Mouse (Mus musculus): Measurements from ENCODE around the gene Gpr37l1. TPM values are rescaled to one million over a fixed set of nuclear protein-coding genes. Genes with fewer than 3 reads are reported as not detected.
A peak's percentile ranks its signal among the peaks of the same experiment; 100 is the strongest.
"Not testable (repeated sequence)": the region's sequence is repeated elsewhere in the genome, so short reads cannot be mapped to it uniquely, and the experiment has no call there.

Gene Gpr37l1
- polyA plus RNA-seq, 1 experiment from 2014 or later: 0.73 TPM

DNA sequence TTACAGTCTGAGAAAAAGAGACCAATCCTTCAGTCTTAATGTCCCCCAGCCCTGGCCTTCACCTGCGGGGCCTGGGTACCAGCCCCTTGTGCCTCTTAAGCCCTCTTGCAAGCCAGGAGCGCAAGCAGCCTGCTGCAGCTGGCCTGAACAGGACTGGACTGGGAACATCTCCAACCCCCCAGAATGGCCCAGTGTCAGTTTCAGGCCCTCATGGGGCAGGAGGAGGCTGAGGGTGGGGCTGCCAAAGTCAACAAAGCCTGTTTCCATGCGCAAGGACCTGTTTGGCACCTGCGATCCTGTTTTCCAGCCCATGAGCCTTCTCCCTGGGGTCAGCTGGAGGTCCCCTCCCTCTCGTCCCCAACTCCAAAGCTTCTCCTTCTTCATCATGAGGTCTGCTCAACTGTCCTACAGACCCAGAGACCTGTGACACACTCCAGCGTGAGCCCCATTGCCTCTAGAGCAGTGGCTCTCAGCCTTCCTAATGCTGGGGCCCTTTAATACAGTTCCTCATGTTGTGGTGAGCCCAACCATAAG, 28.5 kb upstream of the Gpr37l1 start:
- no peak overlapping the region for H3K4me3 ChIP-seq (replicated peaks)
- no peak overlapping the region for H3K27ac ChIP-seq
- H3K4me1 ChIP-seq (replicated peaks): peaks cover 4% of the 10 kb centered on the region; the same call in 1 of the 2 replicates
- no peak overlapping the region for H3K4me2 ChIP-seq (replicated peaks)
- H3K9me3 ChIP-seq: no peaks in the 10 kb centered on the region
- 67% methylated on average over 6 of the region's 6 CpGs for WGBS
- no peak for ATAC-seq
- H3K9ac ChIP-seq: no peak overlapping the region
- H3K27me3 ChIP-seq (replicated peaks): no peaks in the 10 kb centered on the region
- H3K36me3 ChIP-seq: no peaks in the 10 kb centered on the region

DNA sequence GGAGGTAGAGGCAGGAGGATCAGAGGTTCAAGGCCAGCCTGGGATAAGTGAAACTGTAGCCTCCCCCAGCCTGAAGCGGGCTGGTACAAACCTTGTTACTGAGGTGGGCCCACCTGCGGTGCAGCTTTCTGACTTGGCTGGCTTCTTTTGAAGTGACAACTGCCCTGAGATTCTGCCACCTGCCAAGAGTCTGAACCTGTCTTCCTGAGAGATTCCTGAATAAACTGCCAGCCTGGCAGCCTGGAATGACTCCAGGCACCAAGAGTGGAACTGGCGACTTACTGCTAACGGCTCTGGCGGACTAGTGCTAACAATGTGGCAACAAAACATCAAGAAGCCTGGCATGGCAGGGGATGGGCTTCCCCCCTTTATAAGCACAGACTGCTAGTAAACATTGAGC, 26.9 kb upstream of the Gpr37l1 start:
- 81% methylated on average over 5 of the region's 5 CpGs for WGBS
- not testable (repeated sequence) for H3K27me3 ChIP-seq (replicated peaks); H3K9ac ChIP-seq; H3K27ac ChIP-seq; H3K4me2 ChIP-seq (replicated peaks); H3K9me3 ChIP-seq; H3K4me3 ChIP-seq (replicated peaks); H3K4me1 ChIP-seq (replicated peaks); H3K36me3 ChIP-seq; ATAC-seq

DNA sequence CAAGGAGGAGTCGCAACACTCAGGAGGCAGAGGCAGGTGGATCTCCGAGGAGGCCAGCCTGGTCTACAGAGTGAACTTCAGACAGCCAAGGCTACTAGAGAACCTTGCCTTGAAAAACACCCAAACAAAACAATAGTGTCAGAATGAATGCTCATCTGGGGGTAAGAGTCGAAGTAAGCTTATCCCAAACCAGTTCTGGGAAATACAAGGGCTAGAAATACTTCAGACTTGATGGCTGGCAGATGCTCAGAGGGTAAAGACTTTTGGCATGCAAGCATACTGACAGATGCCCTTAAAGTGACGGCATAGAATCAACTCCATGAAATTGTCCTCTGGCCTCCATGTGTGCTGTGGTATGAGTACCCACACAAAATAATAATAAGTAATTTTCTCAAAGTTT, 21.7 kb upstream of the Gpr37l1 start:
- 86% methylated on average over 4 of the region's 4 CpGs for WGBS
- Histone ChIP-seq H3K4me2 (replicated peaks) (no peak overlapping the region), H3K4me1 (replicated peaks) (no peaks in the 10 kb centered on the region), H3K27me3 (replicated peaks) (0 out of 2 replicates have a peak, but pooled peaks cover 2% of the 10 kb centered on the region), H3K4me3 (replicated peaks) (no peak overlapping the region), H3K27ac (no peak overlapping the region), H3K36me3 (no peaks in the 10 kb centered on the region), H3K9me3 (no peaks in the 10 kb centered on the region), H3K9ac (no peak overlapping the region)
- ATAC-seq: no peak

DNA sequence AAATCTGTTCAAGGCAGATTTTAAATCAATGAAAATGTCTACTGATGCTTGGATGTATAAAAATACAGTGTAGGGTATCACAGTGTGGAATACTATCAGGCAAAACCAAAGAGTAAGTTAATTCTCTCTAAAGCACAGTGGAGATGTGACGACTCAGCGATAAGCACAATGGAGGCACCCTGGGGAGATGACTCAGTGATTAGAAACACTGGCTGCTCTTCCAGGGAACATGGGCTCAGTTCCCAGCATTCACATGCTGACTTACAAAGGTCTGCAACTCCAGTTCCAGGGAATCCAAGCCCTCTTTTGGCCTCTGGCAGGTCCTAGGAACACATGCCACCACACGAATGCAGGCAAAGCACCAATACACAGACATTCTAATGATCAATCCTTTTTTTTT, 20.7 kb upstream of the Gpr37l1 start:
- 0 out of 2 replicates have a peak, but pooled peaks cover 2% of the 10 kb centered on the region for H3K27me3 ChIP-seq (replicated peaks)
- ATAC-seq: no peak
- no peaks in the 10 kb centered on the region for H3K36me3 ChIP-seq
- H3K4me3 ChIP-seq (replicated peaks): no peak overlapping the region
- H3K9ac ChIP-seq: no peak overlapping the region
- H3K4me2 ChIP-seq (replicated peaks): no peak overlapping the region
- H3K9me3 ChIP-seq: no peaks in the 10 kb centered on the region
- WGBS: 50% methylated on average over 3 of the region's 3 CpGs
- H3K27ac ChIP-seq: no peak overlapping the region
- H3K4me1 ChIP-seq (replicated peaks): peaks cover 2% of the 10 kb centered on the region

DNA sequence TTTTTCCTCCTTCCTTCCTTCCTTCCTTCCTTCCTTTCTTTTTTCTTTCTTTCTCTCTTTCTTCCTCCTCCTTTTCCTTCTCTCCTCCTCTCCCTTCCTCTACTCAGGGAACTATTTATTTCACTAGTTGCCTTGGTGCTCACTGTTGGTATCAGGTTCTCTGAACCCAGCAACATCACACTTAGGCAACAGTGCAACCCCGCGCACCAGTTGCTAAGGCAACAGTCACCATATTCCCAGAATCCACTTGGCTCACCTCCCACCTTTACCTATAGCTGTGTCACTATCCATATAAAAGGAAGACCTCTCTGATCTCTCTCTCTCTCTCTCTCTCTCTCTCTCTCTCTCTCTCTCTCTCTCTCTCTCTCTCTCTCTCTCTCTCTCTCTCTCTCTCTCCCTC, 19.5 kb upstream of the Gpr37l1 start:
- H3K27ac ChIP-seq; H3K4me2 ChIP-seq (replicated peaks); H3K9ac ChIP-seq; H3K36me3 ChIP-seq; H3K4me3 ChIP-seq (replicated peaks); H3K9me3 ChIP-seq; ATAC-seq; H3K27me3 ChIP-seq (replicated peaks): not testable (repeated sequence)
- H3K4me1 ChIP-seq (replicated peaks): peaks cover 12% of the 10 kb centered on the region
- 47% methylated on average over 2 of the region's 2 CpGs for WGBS

DNA sequence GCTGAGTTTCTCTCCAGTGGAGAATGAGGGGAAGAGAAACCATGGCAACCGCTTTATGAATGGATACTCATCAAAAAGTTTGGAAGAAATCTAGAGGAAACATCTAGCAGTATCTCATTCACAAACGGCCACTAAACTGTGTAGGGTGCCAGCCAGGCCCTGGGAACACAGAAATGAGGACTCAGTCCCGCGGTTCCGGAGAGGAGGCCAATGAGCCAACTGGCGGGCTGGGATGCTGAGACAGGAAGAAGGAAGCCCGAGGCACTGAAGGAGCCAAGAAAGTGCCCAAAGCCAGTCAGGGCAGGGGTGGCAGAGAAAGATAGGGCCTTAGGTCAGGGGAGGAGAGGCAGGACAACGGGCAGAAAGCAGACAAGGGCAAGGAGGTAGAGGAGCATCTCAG, 18.9 kb upstream of the Gpr37l1 start:
- ATAC-seq: no peak
- Histone ChIP-seq H3K36me3 (no peaks in the 10 kb centered on the region), H3K4me3 (replicated peaks) (no peak overlapping the region), H3K9ac (no peak overlapping the region), H3K9me3 (no peaks in the 10 kb centered on the region), H3K27ac (no peak overlapping the region), H3K4me1 (replicated peaks) (peaks cover 17% of the 10 kb centered on the region), H3K27me3 (replicated peaks) (0 out of 2 replicates have a peak, but pooled peaks cover 2% of the 10 kb centered on the region), H3K4me2 (replicated peaks) (no peak overlapping the region)
- WGBS: 52% methylated on average over 8 of the region's 8 CpGs

DNA sequence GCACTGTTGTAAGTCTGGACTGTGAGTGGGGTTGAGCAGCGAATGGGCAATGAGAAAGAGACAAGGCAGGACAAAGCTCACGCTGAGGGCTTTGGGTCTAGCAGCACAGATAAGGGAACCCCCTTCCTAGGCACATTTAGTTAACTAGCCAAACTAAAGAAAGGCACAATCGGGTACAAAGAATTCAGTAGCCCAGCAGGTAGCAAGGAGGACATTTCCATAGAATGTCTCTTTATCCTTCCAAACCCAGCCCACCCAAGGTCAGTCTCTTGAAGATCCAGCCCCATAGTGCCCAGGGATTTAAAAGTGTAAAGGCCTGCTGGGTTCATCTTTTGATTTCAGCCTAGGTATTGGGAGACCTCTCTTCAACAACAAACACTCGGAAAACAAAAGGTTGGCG, 18.5 kb upstream of the Gpr37l1 start:
- H3K27me3 ChIP-seq (replicated peaks): 0 out of 2 replicates have a peak, but pooled peaks cover 2% of the 10 kb centered on the region
- WGBS: 49% methylated on average over 5 of the region's 5 CpGs
- no peaks in the 10 kb centered on the region for H3K36me3 ChIP-seq
- no peak overlapping the region for H3K9ac ChIP-seq
- H3K4me2 ChIP-seq (replicated peaks): no peak overlapping the region
- ATAC-seq: no peak
- no peaks in the 10 kb centered on the region for H3K9me3 ChIP-seq
- no peak overlapping the region for H3K27ac ChIP-seq
- H3K4me3 ChIP-seq (replicated peaks): no peak overlapping the region
- H3K4me1 ChIP-seq (replicated peaks): peaks cover 21% of the 10 kb centered on the region

DNA sequence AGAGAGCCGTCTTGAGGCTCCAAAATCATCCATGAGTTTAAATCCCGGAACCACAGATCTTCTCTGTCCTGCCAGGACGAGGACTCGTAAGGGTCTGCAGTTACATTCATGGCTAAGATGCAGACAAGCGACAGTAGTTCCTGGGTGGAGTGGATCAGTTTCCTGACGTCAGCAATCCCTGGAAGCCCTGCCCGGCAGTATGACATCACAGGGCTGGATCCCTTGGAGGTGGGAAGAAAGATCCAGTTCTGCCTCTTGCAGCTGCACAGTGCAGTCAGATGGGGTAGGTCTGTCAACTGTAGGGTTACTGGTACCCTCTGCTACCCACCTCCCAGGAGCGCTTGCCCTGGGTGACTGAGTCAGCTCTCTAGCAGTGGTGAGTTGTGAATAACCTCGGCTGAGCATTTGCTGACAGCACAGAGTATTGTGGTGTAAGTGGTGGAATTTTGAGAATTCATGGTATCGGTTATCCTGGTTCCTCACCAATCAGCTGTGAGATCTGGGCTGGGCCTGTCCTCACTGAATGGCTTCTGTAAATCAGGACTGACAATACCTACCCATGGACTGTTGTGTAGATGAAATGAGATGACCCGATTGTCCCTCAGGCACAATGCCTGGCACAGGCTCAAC, 16.6 kb upstream of the Gpr37l1 start:
- Histone ChIP-seq H3K27me3 (replicated peaks) (0 out of 2 replicates have a peak, but pooled peaks cover 2% of the 10 kb centered on the region), H3K9me3 (no peaks in the 10 kb centered on the region), H3K4me3 (replicated peaks) (no peak overlapping the region), H3K36me3 (no peaks in the 10 kb centered on the region), H3K27ac (peak overlapping the region; percentile 82), H3K4me2 (replicated peaks) (peak overlapping the region; percentile 39; the same call in 1 of the 2 replicates), H3K4me1 (replicated peaks) (peaks cover 24% of the 10 kb centered on the region), H3K9ac (no peak overlapping the region)
- ATAC-seq: 0 out of 2 replicates have a peak, but pooled peaks have one; percentile 2
- WGBS: 59% methylated on average over 11 of the region's 11 CpGs

DNA sequence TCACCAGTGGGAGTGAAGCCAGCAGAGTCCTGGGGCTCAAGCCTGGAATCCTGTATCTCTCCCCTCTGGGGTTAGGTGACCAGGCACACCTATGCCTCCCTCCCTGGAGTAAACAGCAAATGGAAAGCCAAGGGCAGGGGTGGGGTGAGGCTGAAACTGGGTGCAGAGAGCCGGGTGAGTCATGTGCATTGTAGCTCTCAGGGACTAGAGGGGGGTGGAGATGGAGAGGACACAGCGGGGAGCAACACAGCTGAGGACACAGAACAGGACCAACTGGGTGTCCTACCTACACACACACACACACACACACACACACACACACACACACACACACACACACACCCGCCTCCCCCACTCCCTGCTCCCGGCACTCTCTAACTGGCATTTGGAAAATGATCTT, 16.0 kb upstream of the Gpr37l1 start:
- Histone ChIP-seq H3K4me2 (replicated peaks) (peak overlapping the region; percentile 39), H3K9ac (no peak overlapping the region)

DNA sequence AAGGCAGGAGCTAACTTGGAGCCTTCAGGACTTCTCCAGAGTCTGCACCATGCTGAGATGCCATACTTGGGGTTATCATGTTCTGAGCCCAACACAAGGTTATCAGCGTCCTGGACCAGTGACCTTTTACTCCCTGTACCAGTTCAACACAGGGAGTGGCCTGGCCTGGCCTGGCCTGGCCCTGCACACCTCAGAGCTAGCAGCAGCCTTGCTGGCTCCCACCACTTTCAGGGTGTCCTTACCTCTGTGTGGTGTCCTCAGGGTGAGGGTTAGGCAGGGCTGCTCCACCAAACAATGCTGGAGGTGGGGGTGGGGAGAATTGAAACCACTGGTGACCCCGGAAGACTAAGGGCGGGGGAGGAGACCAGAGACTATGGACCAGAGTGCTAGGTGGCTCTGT, 15.5 kb upstream of the Gpr37l1 start:
- ATAC-seq: peak; percentile 35

More for the DNA sequence above, 16.0 kb upstream of the Gpr37l1 start:
- peaks cover 24% of the 10 kb centered on the region for H3K4me1 ChIP-seq (replicated peaks)
- no peaks in the 10 kb centered on the region for H3K9me3 ChIP-seq
- no peak overlapping the region for H3K4me3 ChIP-seq (replicated peaks)
- H3K27ac ChIP-seq: peak overlapping the region; percentile 82
- 0 out of 2 replicates have a peak, but pooled peaks cover 2% of the 10 kb centered on the region for H3K27me3 ChIP-seq (replicated peaks)
- ATAC-seq: peak; percentile 78
- H3K36me3 ChIP-seq: no peaks in the 10 kb centered on the region
- 51% methylated on average over 4 of the region's 4 CpGs for WGBS

DNA sequence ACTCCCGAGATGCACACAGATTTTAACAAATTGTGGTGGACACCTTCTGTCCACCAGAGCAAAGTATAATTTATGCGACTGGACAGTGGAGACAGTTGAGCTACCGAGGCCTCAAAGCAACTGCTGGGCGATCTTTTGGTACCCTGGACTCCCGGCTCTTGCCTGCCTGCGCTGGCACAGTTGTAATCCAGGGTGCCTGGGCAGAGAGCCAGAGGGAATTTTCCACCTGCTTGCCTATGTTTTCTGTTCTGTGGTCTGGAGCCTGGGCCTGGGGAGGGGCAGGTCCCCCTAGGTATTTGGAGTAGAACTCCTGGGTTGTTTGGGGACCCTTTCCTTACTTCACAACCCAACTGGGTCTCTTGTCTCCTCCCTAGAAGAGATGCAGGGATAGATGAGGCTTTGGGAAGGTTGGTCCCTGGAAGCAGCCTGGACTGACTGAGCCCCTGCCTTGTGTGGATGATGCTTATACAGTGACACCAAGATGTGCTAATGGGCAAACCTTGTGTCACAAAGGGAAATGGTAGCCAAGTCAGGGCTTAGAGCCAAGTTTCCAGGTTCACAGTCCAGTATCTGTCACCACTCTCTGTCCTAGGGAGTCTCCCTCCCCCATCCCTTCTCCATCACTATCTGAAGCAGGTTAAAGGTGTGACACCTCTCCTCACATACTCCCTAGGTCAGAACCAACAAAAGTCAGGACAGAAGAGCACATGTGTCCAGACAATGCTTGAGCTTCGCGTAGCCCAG, 14.6 kb upstream of the Gpr37l1 start:
- Histone ChIP-seq H3K4me3 (replicated peaks) (no peak overlapping the region), H3K27me3 (replicated peaks) (0 out of 2 replicates have a peak, but pooled peaks cover 2% of the 10 kb centered on the region), H3K9me3 (no peaks in the 10 kb centered on the region), H3K4me2 (replicated peaks) (no peak overlapping the region), H3K9ac (no peak overlapping the region), H3K4me1 (replicated peaks) (peaks cover 24% of the 10 kb centered on the region), H3K36me3 (no peaks in the 10 kb centered on the region), H3K27ac (peak overlapping the region; percentile 82)
- no peak for ATAC-seq
- WGBS: 81% methylated on average over 8 of the region's 8 CpGs

More for the DNA sequence above, 15.5 kb upstream of the Gpr37l1 start:
- 65% methylated on average over 3 of the region's 3 CpGs for WGBS
- no peak overlapping the region for H3K4me3 ChIP-seq (replicated peaks)
- H3K27ac ChIP-seq: peak overlapping the region; percentile 82
- peaks cover 24% of the 10 kb centered on the region for H3K4me1 ChIP-seq (replicated peaks)
- H3K9ac ChIP-seq: no peak overlapping the region
- no peaks in the 10 kb centered on the region for H3K36me3 ChIP-seq
- peak overlapping the region; percentile 39 for H3K4me2 ChIP-seq (replicated peaks)
- H3K27me3 ChIP-seq (replicated peaks): 0 out of 2 replicates have a peak, but pooled peaks cover 2% of the 10 kb centered on the region
- H3K9me3 ChIP-seq: no peaks in the 10 kb centered on the region

DNA sequence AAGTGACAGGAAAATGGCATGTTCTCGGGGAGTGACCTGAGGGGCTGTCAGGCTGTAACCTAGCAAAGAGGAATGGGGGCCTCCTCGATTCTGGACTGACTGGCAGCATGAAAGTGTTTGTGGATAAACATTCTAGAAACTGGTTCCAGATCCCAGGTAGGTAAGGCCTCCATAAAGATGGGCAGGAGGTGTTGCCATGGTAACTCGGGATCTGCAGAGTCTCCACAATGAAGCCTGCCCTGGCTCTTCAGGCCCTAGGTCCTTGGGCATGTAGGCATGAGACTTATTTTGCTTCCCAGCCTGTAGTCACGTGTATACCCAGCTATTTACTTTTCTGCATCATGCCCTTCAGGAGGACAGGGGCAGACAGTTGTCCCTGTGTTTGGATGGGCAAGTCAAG, 13.8 kb upstream of the Gpr37l1 start:
- ATAC-seq: no peak
- Histone ChIP-seq H3K36me3 (no peaks in the 10 kb centered on the region), H3K27me3 (replicated peaks) (no peaks in the 10 kb centered on the region), H3K4me2 (replicated peaks) (no peak overlapping the region), H3K9me3 (no peaks in the 10 kb centered on the region), H3K27ac (peak overlapping the region; percentile 74; the same call in 1 of the 2 replicates), H3K4me1 (replicated peaks) (peaks cover 24% of the 10 kb centered on the region), H3K9ac (no peak overlapping the region), H3K4me3 (replicated peaks) (no peak overlapping the region)
- 49% methylated on average over 4 of the region's 4 CpGs for WGBS
